Mouse (Mus musculus) olfactory bulb, adult 2 months (tissue): ENCODE results near the gene Ptpn12. TPM values are rescaled to one million over a fixed set of nuclear protein-coding genes. Genes with fewer than 3 reads are reported as not detected.
"Not testable (repeated sequence)": the region's sequence is repeated elsewhere in the genome, so short reads cannot be mapped to it uniquely, and the experiment has no call there.

ENCODE experiments used
- H3K27ac ChIP-seq: fragments of 200-500 bp; 2 replicates; pipeline ENCODE4 v1.5.1; 2012; ENCODE audit warnings: low read depth, low read length; ENCODE audit not compliant: insufficient read depth
- H3K4me1 ChIP-seq: fragments of 200-500 bp; 2 replicates; pipeline ENCODE4 v1.6.1; 2012; ENCODE audit warnings: low read length; ENCODE audit not compliant: control insufficient read depth, insufficient read depth
- H3K4me3 ChIP-seq: fragments of 200-500 bp; 2 replicates; pipeline ENCODE4 v1.5.1; 2012; ENCODE audit warnings: mild to moderate bottlenecking, low read depth, low read length, moderate library complexity; ENCODE audit not compliant: insufficient read depth
- CTCF ChIP-seq: fragments of 200-500 bp; IDR thresholded peaks from 2 replicates; pipeline ENCODE4 v1.5.1; 2012; ENCODE audit warnings: low read depth, mild to moderate bottlenecking, low read length, moderate library complexity; ENCODE audit not compliant: insufficient read depth
- POLR2A ChIP-seq: fragments of 200-500 bp; IDR thresholded peaks from 2 replicates; pipeline ENCODE4 v1.6.1; 2012; ENCODE audit warnings: mild to moderate bottlenecking, low read depth, low read length, moderate library complexity; ENCODE audit not compliant: insufficient read depth
- WGBS: fragments of 180-500 bp; shearing (Covaris S2); methylation state at CpG from one replicate; pipeline ENCODE4 v1.1.7; 2018; 5-methylcytosine and 5-hydroxymethylcytosine counted together
- polyA plus RNA-seq: library from polyadenylated mRNA; stranded (reverse); fragments of >200 nt; gene quantifications from 2 replicates; pipeline ENCODE4 v1.2.4, GENCODE M21; 2012; ENCODE audit warnings: low replicate concordance; ENCODE audit not compliant: missing spikeins, insufficient read depth, insufficient read length

Ptpn12 gene
- polyA plus RNA-seq, 1 experiment: not detected

DNA sequence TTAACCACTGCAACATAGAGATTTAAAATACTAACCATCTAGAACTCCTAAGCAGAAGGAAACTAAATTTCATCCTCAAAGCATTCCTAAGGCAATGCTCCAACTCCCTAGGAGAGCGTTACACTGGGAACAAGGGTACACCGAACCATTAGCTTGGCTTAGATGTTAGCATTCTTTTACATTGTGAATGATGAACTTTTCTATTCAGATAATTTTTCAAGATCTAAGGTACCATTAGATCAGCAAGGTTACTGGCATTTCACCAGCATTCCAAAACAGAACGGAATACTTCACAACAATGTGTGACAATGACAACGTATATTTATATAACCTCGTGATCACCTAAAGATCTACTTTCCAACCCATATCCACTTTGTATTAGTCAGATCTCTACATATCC lies 105.6 kb downstream of the Ptpn12 start:
- Histone ChIP-seq H3K4me1 (peaks cover 5% of the 10 kb centered on the region; the same call in 1 of the 2 replicates), H3K27ac (no peak overlapping the region), H3K4me3 (no peak overlapping the region)
- WGBS: under 1% methylated on average over 5 of the region's 5 CpGs
- no peak for TF ChIP-seq CTCF
- no peak for TF ChIP-seq POLR2A

DNA sequence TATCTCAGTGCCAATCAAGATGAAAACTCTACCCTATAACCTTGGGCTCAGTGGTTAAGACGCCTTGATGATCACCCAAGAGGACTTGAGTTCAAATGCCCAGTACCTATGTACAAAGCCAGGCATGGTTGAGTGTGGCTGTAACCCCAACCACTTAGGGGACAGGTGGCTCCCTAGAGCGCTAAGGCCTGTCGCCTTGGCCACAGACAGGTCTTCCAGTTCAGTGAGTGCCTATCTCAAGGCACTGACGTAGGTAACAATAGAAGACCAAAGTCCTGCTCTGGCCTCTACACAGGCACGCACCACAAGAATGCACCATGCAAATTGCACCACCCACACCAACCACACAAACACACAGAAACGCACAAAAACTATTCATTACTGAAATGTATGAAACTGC lies 108.8 kb downstream of the Ptpn12 start:
- WGBS: 88% methylated on average over 6 of the region's 6 CpGs
- H3K4me3 ChIP-seq: no peak overlapping the region
- peaks cover 7% of the 10 kb centered on the region; the same call in 1 of the 2 replicates for H3K4me1 ChIP-seq
- TF ChIP-seq CTCF (no peak), POLR2A (no peak)
- H3K27ac ChIP-seq: no peak overlapping the region

DNA sequence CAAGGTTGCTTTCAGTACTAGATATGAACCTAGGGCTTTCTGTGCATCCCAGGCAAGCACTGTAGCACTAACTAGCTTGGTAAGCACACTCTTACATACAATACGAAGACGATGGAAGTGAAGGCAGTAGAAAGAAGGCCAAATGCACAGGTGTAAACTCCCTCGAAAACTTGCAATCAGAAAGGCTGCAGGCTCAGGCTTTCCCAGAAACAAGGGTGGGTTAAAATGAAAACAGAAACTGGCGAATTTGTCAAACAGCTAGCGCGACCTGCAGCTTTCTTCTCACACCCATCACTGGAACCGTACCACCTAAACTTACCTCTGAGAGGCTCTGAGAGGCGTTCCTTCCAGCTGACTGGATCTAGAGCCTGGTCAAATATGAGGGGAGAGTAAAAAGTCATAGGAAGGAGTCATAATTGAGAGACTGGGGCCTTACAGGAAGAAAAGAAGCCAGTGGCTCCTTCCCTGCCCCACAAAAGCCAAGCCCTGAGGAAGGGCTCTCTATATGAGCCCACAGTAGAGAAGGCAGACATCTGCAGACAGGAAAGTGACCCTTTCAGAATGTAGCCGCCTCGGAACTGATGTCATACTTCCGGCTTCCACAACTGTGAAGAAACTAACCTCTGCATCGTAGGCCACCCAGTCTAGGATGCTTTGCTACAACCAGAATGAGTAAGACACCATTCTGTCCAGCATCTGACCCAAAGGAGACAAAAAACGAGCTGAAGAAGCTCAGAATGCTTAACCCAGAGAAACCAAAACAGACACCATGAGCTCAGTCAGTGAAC lies 110.6 kb downstream of the Ptpn12 start:
- WGBS: 62% methylated on average over 13 of the region's 13 CpGs
- TF ChIP-seq CTCF (no peak), POLR2A (no peak)
- no peak overlapping the region for H3K4me3 ChIP-seq
- no peak overlapping the region for H3K27ac ChIP-seq
- H3K4me1 ChIP-seq: peaks cover 15% of the 10 kb centered on the region

DNA sequence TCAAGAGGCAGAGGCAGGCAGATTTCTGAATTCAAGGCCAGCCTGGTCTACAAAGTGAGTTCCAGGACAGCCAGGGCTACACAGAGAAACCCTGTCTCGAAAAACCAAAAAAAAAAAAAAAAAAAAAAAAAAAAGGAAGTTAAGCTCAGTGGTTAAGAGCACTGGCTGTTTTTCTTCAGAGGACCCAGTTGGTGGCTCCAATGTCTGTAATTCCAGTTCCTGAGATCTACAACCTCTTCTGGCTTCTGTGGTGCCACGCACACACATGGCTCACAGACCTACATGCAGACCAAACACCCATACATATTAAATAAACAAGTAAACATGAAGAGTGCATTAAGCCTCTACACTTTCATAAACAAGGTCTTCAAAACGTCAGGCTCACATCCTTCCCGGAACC lies 111.9 kb downstream of the Ptpn12 start:
- WGBS: 88% methylated on average over 3 of the region's 4 CpGs
- not testable (repeated sequence) for H3K27ac ChIP-seq, H3K4me3 ChIP-seq
- H3K4me1 ChIP-seq: peaks cover 15% of the 10 kb centered on the region

DNA sequence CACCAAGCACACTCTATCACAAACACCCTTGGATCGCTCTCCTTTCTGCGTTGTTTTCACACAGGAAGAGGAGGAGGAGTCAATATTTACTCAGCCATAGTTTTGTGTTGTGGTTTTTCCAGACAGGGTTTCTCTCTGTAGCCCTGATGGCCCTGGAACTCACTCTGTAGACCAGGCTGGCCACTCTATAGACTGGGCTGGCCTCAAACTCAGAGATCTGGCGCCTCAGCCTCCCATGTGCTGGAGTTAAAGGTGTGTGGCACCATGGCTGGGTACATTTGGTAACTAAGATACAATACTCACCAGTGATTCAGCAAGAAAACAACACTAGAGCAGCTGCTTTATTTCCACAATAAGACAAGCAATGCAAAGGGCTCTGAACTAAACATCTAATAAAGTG lies 113.2 kb downstream of the Ptpn12 start:
- no peak for TF ChIP-seq POLR2A
- TF ChIP-seq CTCF: no peak
- Histone ChIP-seq H3K4me3 (no peak overlapping the region), H3K4me1 (peaks cover 19% of the 10 kb centered on the region), H3K27ac (no peak overlapping the region)
- WGBS: 93% methylated on average over 3 of the region's 3 CpGs

DNA sequence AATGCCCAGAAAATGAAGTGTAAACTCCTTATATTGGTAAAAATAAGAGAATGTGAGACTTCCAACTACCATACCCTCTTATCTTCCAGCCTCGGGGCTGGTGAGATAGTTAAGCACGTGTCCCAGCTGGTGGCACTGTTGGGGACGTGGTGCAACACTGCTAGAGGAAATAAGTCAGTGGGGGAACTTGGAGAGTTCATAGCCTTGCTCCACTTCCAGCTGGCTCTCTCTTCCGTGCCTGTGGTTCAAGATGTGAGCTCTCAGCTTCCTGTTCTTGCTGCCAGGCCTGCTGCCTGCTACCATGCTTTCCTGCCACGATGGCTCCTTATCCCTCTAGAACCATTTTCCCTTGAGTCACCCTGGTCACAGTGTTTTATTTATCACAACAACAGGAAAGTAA lies 114.5 kb downstream of the Ptpn12 start:
- peaks cover 17% of the 10 kb centered on the region for H3K4me1 ChIP-seq
- no peak overlapping the region for H3K27ac ChIP-seq
- no peak for TF ChIP-seq CTCF
- TF ChIP-seq POLR2A: no peak
- 45% methylated on average over 5 of the region's 5 CpGs for WGBS
- H3K4me3 ChIP-seq: no peak overlapping the region

DNA sequence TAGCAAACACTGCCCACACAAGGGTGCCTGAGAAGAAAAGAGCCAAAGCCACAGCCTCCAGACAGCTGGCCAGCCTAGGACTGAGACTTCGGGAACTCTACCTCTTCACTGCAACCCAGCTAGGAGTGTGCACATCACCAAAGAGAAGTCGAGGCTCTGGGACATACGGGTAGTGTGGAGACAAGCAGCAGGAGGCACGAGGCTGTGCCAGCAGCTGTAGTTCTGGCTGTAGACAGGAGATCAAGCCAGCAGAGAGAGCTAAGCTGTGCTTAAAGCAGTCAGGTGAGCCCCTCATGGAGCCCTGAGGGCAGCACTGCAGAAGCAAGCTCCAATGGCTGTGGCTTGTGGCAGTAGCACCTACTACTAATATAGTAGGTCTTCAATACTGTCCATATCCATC lies 115.0 kb downstream of the Ptpn12 start:
- Histone ChIP-seq H3K27ac (no peak overlapping the region), H3K4me3 (no peak overlapping the region), H3K4me1 (peaks cover 20% of the 10 kb centered on the region)
- TF ChIP-seq POLR2A (no peak), CTCF (no peak)
- WGBS: 68% methylated on average over 4 of the region's 4 CpGs

DNA sequence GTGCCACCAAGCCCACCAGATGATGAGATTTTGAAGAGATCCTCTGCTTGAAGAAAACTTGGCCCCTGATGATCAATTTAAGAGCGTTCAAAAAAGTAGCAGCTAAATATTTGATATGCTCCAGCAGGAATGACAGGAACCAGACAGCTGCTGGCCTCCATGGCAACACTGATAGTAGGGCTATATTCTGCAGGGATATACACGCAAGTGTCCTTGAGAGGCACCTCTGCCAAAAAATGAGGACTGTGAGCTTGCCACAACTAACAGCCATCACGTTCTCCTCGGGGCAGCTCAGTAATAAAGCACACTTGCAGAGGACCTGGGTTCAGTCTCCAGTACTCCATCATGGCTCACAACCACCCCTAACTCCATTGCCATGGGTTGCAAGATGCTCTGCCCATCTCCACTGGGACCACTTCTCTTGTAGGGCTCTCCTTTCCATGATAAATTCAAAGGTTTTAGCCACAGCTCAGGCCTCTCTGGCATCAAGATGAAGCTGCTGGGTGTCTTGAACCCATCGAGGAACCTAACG lies 115.6 kb downstream of the Ptpn12 start:
- H3K4me1 ChIP-seq: peaks cover 22% of the 10 kb centered on the region
- TF ChIP-seq CTCF (no peak), POLR2A (no peak)
- WGBS: 95% methylated on average over 6 of the region's 6 CpGs
- no peak overlapping the region for H3K27ac ChIP-seq
- no peak overlapping the region for H3K4me3 ChIP-seq

DNA sequence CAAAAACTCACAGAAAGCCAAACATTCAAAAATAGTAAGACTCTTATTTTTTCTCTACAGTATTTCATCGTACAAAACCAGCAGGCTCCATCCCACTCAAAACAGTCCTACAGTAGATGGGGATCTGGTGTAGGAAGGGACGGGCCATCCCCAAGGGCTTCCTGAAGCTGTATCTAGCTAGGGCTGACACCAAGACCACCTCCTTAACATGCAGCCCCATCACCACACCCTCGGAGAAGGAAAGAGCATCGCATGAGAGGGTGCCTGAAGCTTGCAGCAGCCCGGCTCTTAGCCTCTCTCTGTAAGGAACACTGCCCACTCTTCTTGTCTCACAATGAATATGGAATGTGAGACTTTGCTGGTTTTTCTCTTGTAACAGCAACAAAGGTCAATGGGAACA lies 117.2 kb downstream of the Ptpn12 start:
- Histone ChIP-seq H3K4me3 (no peak overlapping the region), H3K4me1 (peaks cover 19% of the 10 kb centered on the region), H3K27ac (no peak overlapping the region)
- no peak for TF ChIP-seq CTCF
- no peak for TF ChIP-seq POLR2A
- 31% methylated on average over 5 of the region's 5 CpGs for WGBS

Other genes starting within 250 kb of the Ptpn12 start
- gene Phtf2, start 173.8 kb downstream of the Ptpn12 start, polyA plus RNA-seq: not detected in 2 replicates
- not detected in 2 replicates for gene Tmem60, start 173.7 kb downstream of the Ptpn12 start, polyA plus RNA-seq
- gene Rsbn1l, start 99.5 kb downstream of the Ptpn12 start, polyA plus RNA-seq: not detected in 2 replicates
- not detected in 2 replicates for gene Gsap, start 130.3 kb upstream of the Ptpn12 start, polyA plus RNA-seq